Mouse (Mus musculus): ENCODE results near the gene Elf4.

DNA sequence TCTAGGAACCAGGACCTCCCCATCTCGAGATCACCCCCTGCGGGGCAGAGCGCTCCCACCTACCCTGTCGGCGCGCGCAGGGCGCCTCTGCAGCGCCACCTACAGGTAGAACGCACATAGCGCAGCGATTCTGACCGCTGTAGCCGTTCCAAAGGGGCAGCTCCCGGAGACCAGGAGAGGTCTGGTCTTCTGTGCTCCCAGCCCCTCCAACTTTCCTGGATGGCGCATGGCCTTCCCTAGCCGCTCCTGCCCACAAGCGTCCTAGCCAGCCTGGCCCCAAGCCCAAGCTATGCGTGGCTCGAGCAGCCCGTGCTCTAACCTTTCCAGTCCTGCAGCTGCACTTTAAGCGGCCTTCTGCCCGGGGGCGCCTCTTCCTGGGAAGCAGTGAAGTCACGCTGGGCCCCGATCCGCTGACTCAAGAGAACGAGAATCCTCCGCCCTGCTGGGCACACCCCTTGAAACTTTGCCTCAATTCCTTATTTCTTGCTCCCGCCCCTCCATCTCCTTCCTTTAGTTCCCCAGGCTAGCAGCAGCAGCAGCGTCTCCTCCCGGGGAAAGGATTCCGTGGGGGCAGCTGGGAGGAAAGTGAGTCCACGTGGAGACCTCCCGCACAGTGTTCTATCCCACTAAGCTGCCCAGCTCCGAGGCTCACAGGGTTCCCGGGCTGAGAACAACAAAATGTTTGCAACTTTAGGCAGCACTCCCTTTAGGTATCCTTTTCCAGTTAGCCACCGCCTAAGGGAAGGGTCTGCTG lies at the start of gene Elf4:
- TF ChIP-seq GATA1 (IDR thresholded peaks at IDR 0.05; ENCODE audit: borderline replicate concordance, low read length) (no peak), FLI1 (IDR thresholded peaks at IDR 0.05; ENCODE audit: low read length) (no peak)

All from megakaryocyte, embryonic 14.5 days (primary cell).